Mouse (Mus musculus): ENCODE results near the gene Dnah3.

Dnah3 gene

DNA sequence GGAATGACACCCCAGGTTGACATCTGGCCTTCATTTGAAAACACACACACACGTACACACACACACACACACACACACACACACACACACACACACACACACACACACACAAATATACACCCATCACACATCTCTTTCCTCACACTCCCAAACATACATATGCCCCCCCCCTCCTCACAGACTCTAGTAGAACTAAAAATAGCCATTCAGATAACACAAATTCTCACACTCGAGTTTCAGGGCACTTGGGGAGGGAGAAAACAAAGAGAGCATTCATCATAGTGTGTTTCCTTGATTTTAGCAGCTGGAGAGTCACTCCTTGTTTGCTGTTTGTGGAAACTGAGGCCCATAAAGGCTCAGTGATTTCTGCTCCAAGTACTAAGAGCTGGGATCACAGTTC lies 41.1 kb downstream of the Dnah3 start:
- DNase-seq (ENCODE audit: low spot score in 2 of 2), result no peak

DNA sequence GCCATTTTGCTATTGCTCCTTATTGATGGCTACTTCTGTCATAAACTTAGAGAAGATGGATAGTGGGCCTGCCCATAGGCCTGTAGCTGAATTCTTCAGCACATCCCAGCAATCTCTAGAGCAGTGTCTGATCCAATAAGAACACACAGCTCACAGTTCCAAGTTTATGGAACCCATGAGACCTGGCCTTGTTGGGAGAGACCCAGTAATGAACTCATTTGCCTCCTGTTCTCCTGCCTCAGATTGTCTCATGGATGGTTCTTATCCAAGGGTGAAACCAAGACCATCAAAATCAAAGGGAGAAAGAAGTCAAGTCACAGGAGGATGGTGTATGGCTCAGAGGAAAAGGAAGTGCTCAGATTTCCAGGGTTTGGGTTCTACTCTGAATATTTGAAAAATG lies 44.6 kb downstream of the Dnah3 start:
- peak in 1 of 2 experiments; percentile 11 for DNase-seq (ENCODE audit: low spot score in 2 of 2)

DNA sequence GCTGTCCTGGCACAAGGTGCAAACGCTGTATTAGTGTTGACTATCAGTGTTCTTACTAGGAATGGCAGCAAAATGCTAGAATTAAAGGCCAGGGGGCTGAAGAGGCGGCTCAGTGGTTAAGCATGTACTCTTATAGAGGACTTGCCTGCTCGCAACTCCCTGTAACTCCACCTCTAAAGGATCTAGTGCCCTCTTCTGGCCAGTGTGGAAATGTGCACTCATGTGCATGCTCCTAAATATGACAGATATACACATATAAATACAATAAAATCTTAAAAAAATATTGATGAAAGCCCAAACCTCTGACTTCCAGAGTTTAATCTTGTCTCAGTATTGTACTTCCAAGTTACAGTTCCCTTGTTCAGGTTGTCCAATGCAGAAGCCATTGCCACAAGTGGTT lies 51.1 kb downstream of the Dnah3 start:
- DNase-seq (ENCODE audit: low spot score in 2 of 2), result no peak

DNA sequence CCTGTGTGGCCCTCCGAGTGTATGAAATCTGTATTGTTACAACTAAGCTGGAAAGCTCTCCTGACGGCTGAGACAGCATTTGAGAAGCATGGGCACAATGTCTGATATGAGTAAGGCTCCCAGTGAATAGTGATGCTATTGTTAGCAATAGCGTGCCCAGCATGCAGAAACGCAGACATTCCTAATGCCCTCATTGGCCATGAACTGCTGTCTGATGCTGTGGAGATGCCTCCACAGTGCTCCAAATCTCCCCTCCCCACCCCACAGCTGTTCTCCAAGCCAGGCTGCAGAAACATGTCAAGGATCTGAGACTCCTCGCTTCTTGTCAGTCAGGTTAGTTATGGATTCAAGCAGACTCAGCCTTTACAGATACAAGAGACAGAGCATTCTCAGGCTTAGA lies 58.7 kb downstream of the Dnah3 start:
- no peak for DNase-seq (ENCODE audit: low spot score in 2 of 2)

DNA sequence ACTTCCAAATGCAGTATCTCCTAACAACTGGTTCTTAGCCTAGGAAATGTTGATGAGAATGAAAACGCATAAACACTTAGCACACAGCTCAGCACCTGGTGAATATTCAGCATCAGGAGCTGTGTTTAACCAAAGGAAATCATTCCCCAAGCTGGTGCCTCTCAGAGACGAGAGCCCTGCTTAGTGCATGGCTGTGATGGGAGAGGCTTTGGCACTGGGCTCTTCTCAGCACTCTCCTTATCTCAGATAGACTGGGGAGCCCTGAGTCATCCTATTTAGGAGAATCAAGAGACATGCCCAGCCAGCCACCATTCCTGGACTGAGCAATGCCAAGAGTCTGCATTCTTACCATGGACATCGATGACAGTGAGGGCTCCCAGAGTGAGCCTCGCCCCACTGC lies 60.1 kb downstream of the Dnah3 start:
- DNase-seq (ENCODE audit: low spot score in 2 of 2), result no peak

DNA sequence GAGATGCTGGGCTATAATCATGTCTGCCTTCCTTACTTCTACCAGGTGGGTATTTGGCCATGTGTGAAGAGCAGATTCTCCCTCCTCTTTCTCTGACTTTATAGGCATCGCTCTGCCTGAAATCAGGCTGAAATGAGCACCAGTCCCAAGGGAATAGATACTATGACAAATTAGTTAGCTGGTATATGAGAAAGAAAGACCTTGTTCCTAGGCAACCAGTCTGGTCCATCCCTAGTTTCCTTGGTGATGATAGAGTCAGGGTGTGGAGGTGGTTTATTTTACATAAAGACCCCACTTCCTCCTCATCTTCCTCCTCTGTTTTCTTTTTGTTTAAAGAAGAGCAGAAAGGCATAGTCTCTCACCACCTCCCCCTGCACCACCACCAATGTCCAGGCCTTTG lies 60.5 kb downstream of the Dnah3 start:
- DNase-seq (ENCODE audit: low spot score in 2 of 2), result no peak

DNA sequence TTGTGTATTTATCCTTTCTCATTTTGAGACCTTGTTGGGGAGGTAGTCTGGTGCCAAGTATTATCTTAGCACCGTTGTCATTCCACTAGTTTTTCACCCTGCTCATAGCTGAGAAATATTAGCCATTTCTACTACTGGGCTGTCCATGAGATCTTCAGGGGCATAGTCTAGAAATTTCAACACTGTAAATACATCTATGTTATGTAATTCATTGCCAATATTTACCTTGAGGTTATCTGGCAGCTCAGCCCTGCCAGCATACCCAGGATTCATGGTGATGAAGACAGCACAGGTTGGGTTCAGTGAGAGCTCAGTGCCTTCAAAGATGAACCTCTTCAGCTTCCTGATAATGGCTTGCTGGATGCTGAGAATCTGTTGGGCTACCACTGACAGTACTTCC lies 66.4 kb downstream of the Dnah3 start:
- DNase-seq (ENCODE audit: low spot score in 2 of 2), result no peak

DNA sequence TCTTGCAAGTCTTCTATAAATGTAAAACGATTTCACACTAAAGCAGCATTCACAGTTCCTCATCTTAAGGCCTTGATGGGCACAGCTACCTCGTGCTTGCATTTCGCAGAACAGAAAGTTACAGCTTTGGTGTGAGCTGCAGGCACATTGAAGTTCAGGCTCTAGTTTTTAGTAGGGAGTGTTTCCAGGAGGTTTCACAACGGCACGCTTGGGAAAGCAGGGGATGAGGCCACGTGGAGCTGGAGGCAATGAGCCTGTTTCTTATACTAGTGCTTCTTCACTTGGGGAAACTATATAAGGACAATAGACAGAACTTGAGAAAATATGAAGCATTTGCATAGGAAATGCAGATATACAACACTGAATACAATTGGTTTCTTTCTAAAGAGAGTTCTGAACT lies 98.0 kb downstream of the Dnah3 start:
- peak in 1 of 2 experiments; percentile 49 for DNase-seq (ENCODE audit: low spot score in 2 of 2)

DNA sequence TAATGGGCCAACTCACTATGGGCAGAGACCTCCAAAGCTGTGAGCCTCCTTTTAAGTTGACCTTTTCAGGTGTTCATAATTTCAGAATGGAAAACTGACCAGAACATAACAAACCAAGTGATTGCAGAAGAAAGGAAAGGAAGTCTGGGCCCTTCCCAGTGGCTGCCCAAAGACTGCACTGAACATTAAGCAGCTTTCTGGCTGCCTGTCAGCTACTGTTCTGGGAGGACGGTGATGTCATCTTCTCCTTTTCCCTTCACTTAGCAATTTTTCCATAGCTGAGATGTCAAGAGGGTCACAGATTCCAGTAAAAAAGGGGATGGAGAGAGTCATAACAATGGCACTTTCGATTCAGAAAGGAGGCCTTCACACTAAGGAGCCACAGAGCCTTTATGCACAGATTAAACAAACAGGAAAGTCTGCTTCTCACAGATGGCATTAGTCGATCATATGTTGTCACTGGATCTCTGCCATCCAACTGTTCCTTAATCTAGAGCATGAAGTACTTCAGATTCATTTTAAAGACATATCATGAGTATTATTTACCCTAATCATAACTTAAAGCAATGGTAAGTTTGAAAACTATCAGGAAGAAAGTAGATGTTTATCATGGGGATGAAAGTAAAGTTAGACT lies 109.7 kb downstream of the Dnah3 start:
- DNase-seq (ENCODE audit: low spot score in 2 of 2), result no peak

DNA sequence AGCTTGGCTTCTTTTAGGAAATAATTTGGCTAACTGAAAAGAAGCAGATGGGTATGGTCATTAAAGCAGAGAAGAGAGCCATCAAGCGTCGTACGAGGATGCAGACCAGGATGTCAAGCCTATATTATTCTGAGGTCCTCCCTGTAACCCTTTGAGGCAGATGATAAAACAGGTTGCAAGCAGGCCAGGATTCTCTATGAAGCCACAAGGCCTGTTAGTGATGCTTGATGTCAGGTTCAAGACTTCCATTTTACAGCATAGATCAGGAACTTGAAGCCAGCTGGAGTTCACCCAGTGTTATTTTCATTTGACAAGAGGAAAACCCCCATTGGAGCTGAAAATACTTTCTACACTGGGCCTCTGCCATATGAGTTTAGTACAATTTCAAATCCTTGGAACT lies 114.9 kb downstream of the Dnah3 start:
- DNase-seq (ENCODE audit: low spot score in 2 of 2), result no peak

DNA sequence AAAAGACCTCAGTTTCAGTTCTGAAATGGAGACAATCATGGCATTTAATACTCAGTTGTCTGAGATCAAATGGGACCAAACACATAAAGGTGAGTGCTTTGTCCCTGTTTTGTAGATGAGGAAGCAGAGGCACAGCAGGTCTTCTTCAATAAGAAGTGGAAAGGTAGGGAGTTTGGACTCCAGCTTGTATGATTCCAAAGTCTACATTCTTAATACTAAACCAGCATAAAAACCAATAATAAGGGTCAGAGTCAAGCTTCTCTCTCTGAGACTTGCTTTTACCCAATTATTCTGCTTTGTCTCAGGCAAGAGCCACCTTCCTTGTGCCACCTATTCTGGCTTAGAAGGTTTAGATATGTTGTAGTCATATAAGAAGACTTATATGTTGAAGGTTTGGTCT lies 116.5 kb downstream of the Dnah3 start:
- no peak for DNase-seq (ENCODE audit: low spot score in 2 of 2)

DNA sequence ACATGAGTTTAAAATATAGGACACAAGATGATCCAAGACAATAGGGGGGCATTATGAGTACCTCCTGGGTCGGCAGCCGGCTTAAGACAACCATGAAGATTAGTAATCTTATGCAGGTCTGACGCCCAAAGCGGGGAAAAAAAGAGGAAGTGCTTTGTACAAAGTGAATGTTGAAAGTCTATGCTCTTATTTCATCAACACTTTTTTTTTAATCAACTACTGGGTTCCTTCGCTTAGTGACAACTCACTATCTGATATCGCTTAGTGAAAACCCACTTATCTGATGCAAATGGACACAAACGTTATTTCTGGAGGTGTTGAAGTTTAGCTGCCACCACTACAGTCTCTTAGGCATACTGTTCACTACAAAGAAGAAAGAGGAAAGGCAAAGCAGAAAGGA lies 117.5 kb downstream of the Dnah3 start:
- no peak for DNase-seq (ENCODE audit: low spot score in 2 of 2)

DNA sequence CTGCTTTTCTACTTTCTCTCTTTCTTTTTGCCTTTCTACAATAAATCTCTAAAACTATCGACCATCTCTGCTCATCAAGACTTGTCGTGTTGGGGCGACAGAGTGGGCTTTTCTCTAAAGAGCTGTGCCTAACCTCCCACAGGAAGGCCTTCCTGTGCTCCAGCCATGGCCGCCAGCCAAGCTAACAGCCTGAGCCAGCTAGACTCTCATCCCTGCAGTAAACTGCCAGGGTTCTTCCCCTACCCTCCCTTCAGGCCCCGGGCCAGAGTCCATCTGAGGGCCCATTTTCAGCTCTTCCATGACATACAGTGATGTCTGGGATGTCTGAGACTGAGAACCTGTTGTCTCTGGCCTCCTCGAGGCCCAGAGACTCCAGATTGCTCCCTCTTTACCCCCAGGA lies 118.8 kb downstream of the Dnah3 start:
- peak in 1 of 2 experiments; percentile 39 for DNase-seq (ENCODE audit: low spot score in 2 of 2)

DNA sequence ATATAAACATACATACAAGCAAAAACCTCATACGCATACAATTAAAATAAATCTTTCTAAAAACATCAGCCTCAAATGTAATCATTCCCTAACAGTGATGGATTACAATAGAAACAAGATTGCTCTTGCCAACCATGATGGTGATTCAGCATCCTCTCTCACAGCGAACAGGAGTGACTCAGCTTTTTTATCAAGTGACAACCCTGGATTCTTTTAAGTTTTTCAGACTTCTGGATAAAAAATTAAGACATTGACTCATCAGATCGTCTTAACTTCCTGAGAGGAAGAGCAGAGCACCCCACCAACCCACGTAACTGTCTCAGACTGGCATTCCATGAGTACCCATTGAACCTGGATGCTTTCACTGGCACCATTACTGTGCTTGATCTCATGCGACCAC lies 120.9 kb downstream of the Dnah3 start:
- DNase-seq (ENCODE audit: low spot score in 2 of 2), result no peak

DNA sequence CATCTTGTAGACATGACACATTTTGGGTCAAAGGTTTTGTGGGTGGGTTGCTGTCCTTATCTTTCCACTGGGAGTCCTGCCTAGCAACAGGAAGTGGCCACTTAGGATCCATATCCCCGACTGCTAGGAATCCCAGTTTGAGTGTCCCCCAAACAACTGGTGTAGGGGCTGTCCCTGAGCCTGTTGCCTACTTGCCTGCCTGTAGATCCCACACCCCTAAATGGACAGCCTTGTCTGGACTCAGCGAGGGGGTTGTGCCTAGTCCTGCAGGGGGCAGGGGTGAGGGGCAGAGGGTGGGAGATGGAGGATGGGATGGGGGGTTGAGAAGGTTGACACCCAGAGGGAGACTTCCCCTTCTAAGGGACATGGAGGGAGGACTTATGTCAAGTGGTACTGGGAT lies 125.8 kb downstream of the Dnah3 start:
- DNase-seq (ENCODE audit: low spot score in 2 of 2), result no peak

DNA sequence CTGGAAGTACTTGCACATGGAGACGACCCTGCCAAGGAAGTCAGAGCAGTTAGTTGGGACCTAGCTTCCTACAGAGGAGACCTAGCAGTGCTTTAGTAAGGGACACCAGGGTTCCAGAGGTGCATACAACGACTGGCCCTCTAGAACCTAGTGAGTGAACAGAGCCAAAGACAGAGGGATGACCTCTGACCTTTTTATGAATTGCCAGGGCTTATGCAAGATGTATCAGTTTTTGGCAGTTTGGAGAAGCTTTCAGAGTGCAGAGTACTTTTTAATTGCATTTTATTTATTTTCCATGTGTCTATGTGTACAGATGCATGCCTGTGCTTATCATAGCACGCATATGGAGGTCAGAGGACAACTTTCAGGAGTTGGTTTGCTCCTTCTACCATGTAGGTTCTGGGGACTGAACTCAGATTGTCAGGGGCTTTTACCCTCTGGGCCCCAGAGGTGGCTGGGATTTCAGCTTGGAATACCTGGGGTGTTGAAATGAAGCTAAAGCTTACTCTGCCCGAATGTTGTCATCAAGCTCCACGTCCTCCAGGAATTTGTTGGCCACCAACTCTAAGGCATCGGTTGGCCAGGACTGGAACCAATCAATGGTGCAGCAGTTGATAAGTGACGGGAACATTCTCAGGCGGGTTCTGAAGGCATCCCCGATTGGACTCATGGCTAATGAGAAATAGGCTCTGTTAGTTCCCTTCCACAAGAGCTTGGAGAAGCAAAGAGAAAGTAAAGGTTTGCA lies 129.3 kb downstream of the Dnah3 start:
- DNase-seq (ENCODE audit: low spot score in 2 of 2), result no peak

DNA sequence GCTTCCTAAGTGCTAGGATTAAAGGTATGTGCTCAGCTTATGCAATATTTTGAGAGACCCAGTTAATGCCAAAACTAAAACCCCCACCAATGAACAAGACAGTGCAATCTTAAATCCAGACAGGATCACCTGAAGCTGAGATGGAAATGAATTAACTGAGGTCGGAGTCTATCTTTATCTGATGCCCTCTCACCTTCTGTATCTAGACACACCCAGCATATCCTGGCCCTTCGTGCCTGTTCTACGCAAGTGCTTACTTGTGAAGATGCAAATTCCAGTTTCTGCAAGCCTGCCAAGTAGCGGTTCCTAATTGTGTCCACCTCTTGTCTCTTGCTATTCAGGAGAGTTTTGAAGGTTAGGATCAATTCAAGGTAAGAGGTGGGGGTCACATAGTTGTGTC lies 129.9 kb downstream of the Dnah3 start:
- DNase-seq (ENCODE audit: low spot score in 2 of 2), result no peak

DNA sequence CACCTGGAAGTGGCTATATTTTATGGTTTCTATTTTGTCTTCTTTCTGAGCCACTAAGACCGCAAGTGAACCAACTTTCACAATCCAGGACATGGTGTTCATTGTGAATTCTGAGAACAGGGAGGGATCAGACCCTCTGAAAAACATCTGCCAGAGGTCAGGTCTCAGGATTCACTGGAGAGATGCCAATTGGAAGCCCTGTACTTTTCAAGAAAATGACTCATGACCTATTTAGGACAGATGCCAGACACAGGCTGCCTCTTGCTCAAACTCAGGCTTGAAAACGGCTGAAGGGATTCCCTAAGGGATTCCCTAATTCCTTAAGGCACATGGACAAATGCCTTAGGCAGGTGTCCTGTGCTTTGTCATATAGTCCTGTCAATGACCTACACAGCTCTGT lies 134.0 kb downstream of the Dnah3 start:
- peak; percentile 26 to 77 for DNase-seq (ENCODE audit: low spot score in 2 of 2)

DNA sequence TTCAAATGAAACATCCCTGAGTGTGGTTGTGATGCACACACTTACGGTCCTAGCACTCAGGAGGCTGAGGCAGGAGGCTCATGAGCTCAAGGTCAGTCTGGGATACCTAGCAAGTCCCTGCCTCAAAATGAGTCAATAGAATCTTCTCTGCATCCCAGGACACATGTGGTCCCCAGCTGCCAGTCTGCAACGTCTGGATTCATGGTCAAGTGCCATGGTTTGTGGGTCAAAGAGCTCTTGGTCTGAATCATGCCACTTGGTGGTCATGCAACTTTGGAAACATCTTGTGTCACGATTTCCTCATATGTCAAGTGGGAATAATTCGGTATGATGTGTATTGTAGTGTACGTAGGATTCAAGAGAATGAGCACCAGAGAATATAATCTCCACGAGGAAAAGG lies 134.5 kb downstream of the Dnah3 start:
- no peak for DNase-seq (ENCODE audit: low spot score in 2 of 2)

DNA sequence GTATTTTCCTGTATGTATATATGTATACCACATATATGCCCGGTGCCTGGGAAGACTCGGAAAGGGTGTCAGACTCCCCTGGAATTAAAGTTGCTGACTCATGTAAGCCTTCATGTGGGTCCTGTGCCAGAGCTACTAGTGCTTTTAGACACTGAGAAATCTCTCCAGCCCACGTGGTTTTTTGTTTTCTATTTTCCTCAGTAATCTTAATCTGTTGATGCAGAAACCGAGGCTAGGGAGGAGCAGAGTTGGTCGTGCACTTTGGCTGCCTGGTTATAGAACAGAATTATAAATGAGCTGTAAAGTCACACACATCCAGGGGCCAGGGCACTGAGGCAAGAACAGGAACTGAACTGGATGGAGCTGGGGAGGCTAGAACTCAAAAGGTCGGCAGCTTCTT lies 135.1 kb downstream of the Dnah3 start:
- peak; percentile 2 to 47 for DNase-seq (ENCODE audit: low spot score in 2 of 2)

DNA sequence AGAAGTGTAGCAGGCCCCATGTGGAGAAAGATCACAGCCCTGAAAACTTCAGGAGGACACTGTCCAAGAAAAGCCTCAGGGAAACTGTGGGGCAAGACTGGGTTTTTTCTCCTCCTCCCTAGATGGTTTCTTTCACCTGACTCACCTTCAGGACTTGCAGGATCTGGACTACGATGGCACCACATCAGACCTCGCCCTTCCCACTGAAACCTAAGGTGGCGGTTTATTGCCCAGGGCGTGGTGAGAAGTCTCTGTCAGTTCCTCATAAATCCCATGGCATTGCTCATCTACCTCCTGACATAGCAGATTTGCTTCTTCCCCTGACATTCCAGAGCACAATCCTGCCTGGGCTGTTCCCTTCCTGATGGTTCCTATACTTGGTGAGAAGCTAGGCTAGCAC lies 135.6 kb downstream of the Dnah3 start:
- no peak for DNase-seq (ENCODE audit: low spot score in 2 of 2)

DNA sequence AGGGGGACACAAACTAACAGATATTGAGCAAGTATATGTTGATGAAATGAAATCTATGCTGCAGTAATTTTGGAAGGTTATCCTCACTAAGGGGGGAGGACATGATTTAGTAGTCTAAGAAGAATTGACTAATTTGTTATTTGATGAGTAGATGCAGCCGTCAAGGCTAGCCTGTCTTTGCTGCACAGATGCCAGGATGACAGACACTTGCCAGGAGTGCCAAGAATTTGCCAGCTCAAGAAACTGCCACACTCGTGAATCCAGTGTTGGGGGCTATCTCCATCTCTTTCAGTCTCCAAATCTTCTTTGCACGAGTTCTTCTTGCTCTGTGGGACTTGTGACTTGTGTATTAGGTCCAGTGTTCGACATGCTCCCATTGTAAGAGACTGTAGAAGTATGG lies 136.0 kb downstream of the Dnah3 start:
- DNase-seq (ENCODE audit: low spot score in 2 of 2), result no peak

DNA sequence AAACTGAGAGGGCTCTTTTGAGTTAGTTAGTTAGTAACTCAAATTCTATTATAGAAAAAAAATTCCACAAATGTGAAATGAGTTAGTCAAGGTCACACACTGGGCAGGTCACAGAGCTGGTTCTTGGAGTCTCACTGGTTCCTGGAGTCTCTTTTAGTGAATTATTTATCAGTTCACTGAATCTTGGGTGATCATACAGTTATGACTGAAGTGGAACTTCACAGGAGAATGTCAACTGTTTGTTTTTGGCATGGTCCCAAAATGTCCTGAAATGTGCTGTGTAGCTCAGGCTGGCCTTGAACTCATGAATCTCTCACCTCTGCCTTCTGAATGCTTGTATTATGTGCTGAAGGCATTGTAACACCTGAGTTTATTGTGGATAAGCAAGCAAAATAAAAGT lies 137.7 kb downstream of the Dnah3 start:
- no peak for DNase-seq (ENCODE audit: low spot score in 2 of 2)

DNA sequence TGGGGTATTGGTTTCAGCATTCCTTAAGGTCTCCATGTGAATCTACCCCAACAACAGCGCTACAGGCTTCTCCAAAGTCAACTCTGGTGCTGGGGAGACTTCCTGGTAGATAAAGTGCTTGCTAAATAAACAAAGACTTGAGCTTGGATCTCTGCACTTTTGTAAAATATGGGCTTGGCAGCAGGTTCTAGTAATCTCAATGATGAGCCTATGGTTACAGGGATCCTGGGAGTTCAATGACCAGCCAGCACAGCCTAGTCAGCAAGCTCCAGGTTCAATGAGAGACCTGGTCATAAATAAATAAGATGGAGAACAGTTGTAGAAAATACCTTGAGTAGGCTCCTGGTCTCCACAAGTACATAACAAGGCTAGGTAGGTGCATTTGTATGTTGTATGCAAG lies 141.0 kb downstream of the Dnah3 start:
- DNase-seq (ENCODE audit: low spot score in 2 of 2), result no peak

All from urinary bladder, postnatal 36 days (tissue).